Mouse (Mus musculus) embryonic fibroblast, embryonic 13.5 days (primary cell): ENCODE measurements around the gene Tango2. TPM values are rescaled to one million over a fixed set of nuclear protein-coding genes. Genes with fewer than 3 reads are reported as not detected.

Source experiments
- H3K27ac ChIP-seq: 2 replicates; pipeline ENCODE4 v1.5.1; 2012; ENCODE audit warnings: low read length, control low read depth, inconsistent platforms; ENCODE audit not compliant: insufficient read depth
- H3K4me1 ChIP-seq: 2 replicates; pipeline ENCODE4 v1.6.1; 2011; ENCODE audit warnings: low read length; ENCODE audit not compliant: control insufficient read depth, insufficient read depth
- H3K4me3 ChIP-seq: 2 replicates; pipeline ENCODE4 v1.5.1; 2011; ENCODE audit warnings: mild to moderate bottlenecking, control low read depth, low read length; ENCODE audit not compliant: insufficient read depth
- CTCF ChIP-seq: IDR thresholded peaks from 2 replicates; pipeline ENCODE4 v1.5.1; 2011; ENCODE audit warnings: mild to moderate bottlenecking, control low read depth, low read length, moderate library complexity, borderline replicate concordance; ENCODE audit not compliant: insufficient read depth
- POLR2A ChIP-seq: IDR thresholded peaks from 2 replicates; pipeline ENCODE4 v1.6.1; 2011; ENCODE audit warnings: low read depth, mild to moderate bottlenecking, control low read depth, low read length, moderate library complexity
- polyA plus RNA-seq: library from polyadenylated mRNA; stranded (reverse); fragments of >200 nt; gene quantifications from 2 replicates; pipeline ENCODE4 v1.2.4, GENCODE M21; 2011; ENCODE audit warnings: low read depth; ENCODE audit not compliant: missing spikeins, insufficient read length

The Tango2 gene
- polyA plus RNA-seq, 1 experiment = 27.1 TPM

GRCm38 (mm10) chr16:18370197-18370596 lies 22.3 kb upstream of the Tango2 start:
- TF ChIP-seq POLR2A (no peak), CTCF (no peak)
- H3K27ac ChIP-seq = no peak overlapping the region

GRCm38 (mm10) chr16:18366849-18367248 lies 18.9 kb upstream of the Tango2 start:
- Histone ChIP-seq H3K4me3 (no peak overlapping the region), H3K4me1 (no peaks in the 10 kb centered on the region), H3K27ac (no peak overlapping the region)
- no peak for TF ChIP-seq CTCF
- TF ChIP-seq POLR2A = no peak

More at GRCm38 (mm10) chr16:18370197-18370596, 22.3 kb upstream of the Tango2 start:
- no peaks in the 10 kb centered on the region for H3K4me1 ChIP-seq
- H3K4me3 ChIP-seq = no peak overlapping the region

- Histone ChIP-seq H3K27ac (no peak overlapping the region), H3K4me1 (no peaks in the 10 kb centered on the region), H3K4me3 (no peak overlapping the region)
- TF ChIP-seq POLR2A (no peak), CTCF (no peak)
Measured at GRCm38 (mm10) chr16:18362948-18363347, 15.0 kb upstream of the Tango2 start.

- H3K27ac ChIP-seq = no peak overlapping the region
Measured at GRCm38 (mm10) chr16:18360151-18360805, 12.4 kb upstream of the Tango2 start.

DNA sequence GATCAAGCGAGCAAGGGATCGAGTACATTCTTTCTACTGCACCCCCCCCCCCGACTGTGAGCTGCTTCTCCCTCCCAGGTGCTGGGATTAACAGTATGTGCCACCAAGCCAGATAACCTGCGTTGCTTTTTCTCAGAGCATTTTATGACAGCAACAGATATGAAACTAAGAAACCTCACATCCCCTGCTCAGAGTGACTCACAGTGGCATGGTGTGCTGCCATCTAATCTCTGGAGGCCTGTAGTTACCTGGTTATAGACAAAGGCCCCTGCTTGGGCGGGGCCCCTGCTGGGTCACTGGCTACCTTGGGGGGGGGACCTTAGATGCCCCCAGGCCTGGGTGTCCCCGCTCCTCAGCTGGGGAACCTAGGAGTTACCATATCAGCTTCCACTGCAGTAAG lies 10.1 kb upstream of the Tango2 start:
- no peaks in the 10 kb centered on the region for H3K4me1 ChIP-seq
- no peak overlapping the region for H3K27ac ChIP-seq
- TF ChIP-seq CTCF (no peak), POLR2A (no peak)
- no peak overlapping the region for H3K4me3 ChIP-seq

More at GRCm38 (mm10) chr16:18360151-18360805, 12.4 kb upstream of the Tango2 start:
- no peak overlapping the region for H3K4me3 ChIP-seq
- H3K4me1 ChIP-seq = no peaks in the 10 kb centered on the region
- TF ChIP-seq POLR2A = no peak
- TF ChIP-seq CTCF = no peak

- TF ChIP-seq POLR2A = no peak
- TF ChIP-seq CTCF = no peak
- Histone ChIP-seq H3K4me3 (no peak overlapping the region), H3K4me1 (no peaks in the 10 kb centered on the region), H3K27ac (no peak overlapping the region)
Measured at GRCm38 (mm10) chr16:18356961-18357360, 9.1 kb upstream of the Tango2 start.

GRCm38 (mm10) chr16:18353106-18353505 lies 5.2 kb upstream of the Tango2 start:
- TF ChIP-seq POLR2A (no peak), CTCF (no peak)

DNA sequence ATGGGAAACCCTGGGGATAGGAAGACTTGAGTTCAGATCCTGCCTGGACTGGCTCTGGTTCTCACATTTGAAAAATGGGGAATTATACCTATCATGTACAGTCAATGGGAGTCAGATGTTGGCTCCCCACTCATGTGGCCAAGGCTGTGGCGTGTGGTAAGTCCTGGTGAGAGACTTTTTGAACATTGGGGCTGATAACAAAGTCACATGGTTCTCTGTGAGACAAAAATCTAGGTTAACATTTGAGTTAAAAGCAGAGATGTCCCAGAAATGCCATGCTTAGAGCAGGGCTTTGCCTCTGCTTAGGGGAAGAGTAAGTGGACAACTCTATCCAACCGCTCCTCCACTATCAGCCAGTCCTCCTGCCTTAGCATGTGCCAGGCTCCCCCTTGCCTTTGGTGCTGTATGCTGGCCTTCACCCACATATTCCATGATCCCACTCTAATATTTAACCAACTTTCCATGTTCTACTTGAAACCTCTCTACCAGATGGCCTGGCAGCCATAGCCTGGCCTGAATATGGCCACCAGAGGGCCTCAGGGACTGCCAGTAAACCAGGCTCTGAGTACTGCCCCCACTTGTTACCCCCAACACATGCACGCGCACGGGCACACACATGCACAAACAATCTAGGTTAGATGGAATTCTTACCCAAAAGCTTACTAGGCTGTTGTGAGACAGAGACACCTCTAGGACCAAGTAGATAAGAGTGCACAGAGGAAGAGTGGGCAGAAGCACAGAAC lies 3.6 kb upstream of the Tango2 start:
- TF ChIP-seq POLR2A (no peak), CTCF (no peak)

More at GRCm38 (mm10) chr16:18353106-18353505, 5.2 kb upstream of the Tango2 start:
- Histone ChIP-seq H3K4me1 (no peaks in the 10 kb centered on the region), H3K27ac (no peak overlapping the region), H3K4me3 (no peak overlapping the region)

DNA sequence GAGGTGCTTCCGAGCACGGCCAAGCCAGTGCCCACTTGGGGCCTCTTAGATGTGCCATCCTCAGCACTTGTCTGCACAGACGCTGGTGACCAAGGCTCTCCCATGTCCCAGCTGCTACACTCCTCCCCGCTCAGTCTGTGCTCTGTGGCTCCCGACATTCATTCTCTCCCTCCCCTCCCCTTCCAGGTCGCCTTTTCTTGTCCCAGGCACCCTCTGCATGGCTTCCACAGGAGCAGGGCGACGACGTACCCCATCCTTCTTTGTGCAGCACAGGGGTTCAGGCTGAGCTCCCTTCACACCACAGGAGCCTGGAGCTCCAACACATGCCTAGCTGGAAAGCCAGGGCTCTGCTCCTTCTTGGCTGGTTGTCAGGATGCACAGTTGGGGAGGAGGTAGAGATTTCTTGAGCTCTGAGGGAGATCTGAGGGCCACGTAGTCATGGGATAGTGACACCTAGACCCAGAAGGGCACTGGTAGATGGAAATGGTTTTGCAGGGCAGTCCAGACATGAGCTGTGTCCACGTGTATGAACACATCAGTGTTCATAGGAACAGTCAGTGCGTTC lies 1.9 kb upstream of the Tango2 start:
- TF ChIP-seq CTCF (no peak), POLR2A (no peak)
- Histone ChIP-seq H3K27ac (no peak overlapping the region), H3K4me1 (no peaks in the 10 kb centered on the region), H3K4me3 (no peak overlapping the region)

More for the DNA sequence above, 3.6 kb upstream of the Tango2 start:
- Histone ChIP-seq H3K4me1 (no peaks in the 10 kb centered on the region), H3K4me3 (no peak overlapping the region), H3K27ac (no peak overlapping the region)
